Mouse (Mus musculus) small intestine, adult 2 months (tissue): ENCODE data around the gene Gm20388.

ENCODE experiments used
- CTCF ChIP-seq: fragments of 200-500 bp; IDR thresholded peaks from 2 replicates; pipeline ENCODE4 v1.5.1; 2012; ENCODE audit warnings: low read depth, mild to moderate bottlenecking, control low read depth, inconsistent platforms, low read length, moderate library complexity, mixed read lengths; ENCODE audit not compliant: insufficient replicate concordance, insufficient read length; ENCODE audit errors: extremely low read depth
- POLR2A ChIP-seq: fragments of 200-500 bp; IDR thresholded peaks from 2 replicates; pipeline ENCODE4 v1.6.1; 2012; ENCODE audit warnings: low read depth, mild to moderate bottlenecking, control low read depth, inconsistent platforms, low read length, moderate library complexity

DNA sequence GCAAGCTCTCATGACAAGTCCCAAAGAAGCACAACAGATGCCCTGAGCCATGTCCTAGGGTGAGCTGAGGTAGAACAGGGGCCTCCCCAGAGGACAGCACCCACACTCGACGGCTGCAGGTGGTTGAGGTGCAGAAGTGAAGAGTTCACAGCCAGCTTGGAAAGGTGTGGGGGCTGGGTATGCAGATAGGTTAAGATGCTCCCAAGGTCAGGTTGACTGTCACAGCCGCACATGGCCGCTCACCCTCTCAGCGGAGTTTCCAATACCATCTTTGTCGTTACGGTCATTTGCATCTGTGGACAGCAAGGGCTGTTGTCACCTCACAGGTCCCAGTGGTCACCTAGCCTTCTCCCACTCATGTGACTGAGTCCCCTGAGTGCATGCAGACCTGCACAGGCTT lies 480.0 kb downstream of the Gm20388 start:
- no peak for TF ChIP-seq CTCF
- TF ChIP-seq POLR2A, result no peak
